Mouse (Mus musculus): Measurements from ENCODE around the gene Prkar1b.

DNA sequence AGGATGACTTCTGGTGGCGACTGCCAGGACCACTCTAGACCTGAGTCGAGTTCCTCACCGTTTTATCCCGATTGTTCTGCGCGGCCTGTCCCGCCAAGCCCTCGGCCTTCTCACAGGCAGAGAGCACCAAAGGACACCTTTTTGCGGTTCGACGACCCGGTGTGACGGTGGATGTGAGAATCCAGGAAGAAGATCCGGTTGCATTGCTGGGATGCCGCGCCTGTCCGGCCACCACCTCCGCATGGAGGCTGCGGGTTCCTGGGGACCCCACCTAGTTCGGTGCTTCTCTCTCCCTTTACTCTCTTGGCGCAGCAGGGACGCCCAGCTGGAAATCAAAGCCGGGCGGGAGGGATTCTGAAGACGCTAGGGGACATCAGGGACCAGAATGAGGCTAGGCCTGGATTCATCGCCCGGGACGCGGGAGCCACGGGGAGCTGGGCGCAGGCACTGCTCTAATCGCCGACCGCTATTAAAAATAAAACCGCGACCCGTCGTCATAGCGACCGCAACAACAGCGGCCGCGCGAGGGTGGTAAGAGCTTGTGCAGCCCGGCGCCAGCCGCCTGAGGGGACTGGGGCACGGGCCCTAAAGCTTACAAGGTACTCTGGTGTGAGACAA lies 152.5 kb downstream of the Prkar1b start, which contains the start of gene Pdgfa:
- TF ChIP-seq CTCF (IDR thresholded peaks at IDR 0.05; ENCODE audit: extremely low read depth, insufficient read length, insufficient replicate concordance, low read depth, low read length) = no peak
- no peak for TF ChIP-seq POLR2A (IDR thresholded peaks at IDR 0.05; ENCODE audit: low read depth, low read length)

All from small intestine, adult 2 months (tissue).